Mouse (Mus musculus) erythroblast, embryonic 14.5 days (primary cell): ENCODE data around the gene Sar1b.

ENCODE experiments used
- GATA1 ChIP-seq: IDR thresholded peaks from 2 replicates; pipeline ENCODE4 v1.6.1; 2012; ENCODE audit warnings: low read length, inconsistent platforms, mixed read lengths
- TAL1 ChIP-seq: IDR thresholded peaks from 3 replicates; pipeline ENCODE4 v1.6.1; 2012; ENCODE audit warnings: low read length, inconsistent platforms, mixed read lengths

- TF ChIP-seq TAL1 (no peak), GATA1 (no peak)
These were observed 70.0 kb downstream of the Sar1b start for GRCm38 (mm10) chr11:51833393-51834066.
